Mouse (Mus musculus) ES-Bruce4 (cell line): ENCODE measurements around the gene Zfp414. TPM values are rescaled to one million over a fixed set of nuclear protein-coding genes. Genes with fewer than 3 reads are reported as not detected.

Experiments used
- H3K27ac ChIP-seq: 2 replicates; pipeline ENCODE4 v1.5.1; 2012; ENCODE audit warnings: low read length, inconsistent platforms; ENCODE audit not compliant: insufficient read depth
- H3K27me3 ChIP-seq: 2 replicates; pipeline ENCODE4 v1.6.1; 2012; ENCODE audit warnings: mild to moderate bottlenecking, low read length, inconsistent platforms; ENCODE audit not compliant: control insufficient read depth, poor library complexity, insufficient read depth, severe bottlenecking
- H3K36me3 ChIP-seq: 2 replicates; pipeline ENCODE4 v1.6.1; 2012; ENCODE audit warnings: inconsistent platforms, mild to moderate bottlenecking, low read length, moderate library complexity; ENCODE audit not compliant: control insufficient read depth, poor library complexity, insufficient read depth, severe bottlenecking
- H3K4me1 ChIP-seq: one replicate; pipeline ENCODE4 v1.8.1; 2011; ENCODE audit warnings: low read length; ENCODE audit not compliant: control insufficient read depth, insufficient read depth
- H3K4me3 ChIP-seq: 2 replicates; pipeline ENCODE4 v1.5.1; 2011; ENCODE audit warnings: low read depth, mild to moderate bottlenecking, low read length
- H3K9ac ChIP-seq: 2 replicates; pipeline ENCODE4 v1.6.1; 2012; ENCODE audit warnings: low read depth, mild to moderate bottlenecking, inconsistent platforms; ENCODE audit not compliant: poor library complexity, severe bottlenecking
- H3K9me3 ChIP-seq: replicated peaks from 2 replicates; pipeline ENCODE4 v1.6.1; 2012; ENCODE audit warnings: mild to moderate bottlenecking, low read length, inconsistent platforms; ENCODE audit not compliant: control insufficient read depth, poor library complexity, insufficient read depth, severe bottlenecking
- CTCF ChIP-seq: IDR thresholded peaks from one replicate; pipeline ENCODE4 v1.8.1; 2011; ENCODE audit warnings: low read depth, low read length
- EP300 ChIP-seq: IDR thresholded peaks from 2 replicates; pipeline ENCODE4 v1.6.1; 2011; ENCODE audit warnings: low read depth, low read length; ENCODE audit not compliant: insufficient read depth
- POLR2A ChIP-seq: IDR thresholded peaks from one replicate; pipeline ENCODE4 v1.8.1; 2011; ENCODE audit warnings: low read length; ENCODE audit not compliant: insufficient read depth
- polyA plus RNA-seq: library from polyadenylated mRNA; stranded (reverse); fragments of >200 nt; gene quantifications from 2 replicates; pipeline ENCODE4 v1.2.4, GENCODE M21; 2011; ENCODE audit warnings: low read depth; ENCODE audit not compliant: missing spikeins, insufficient read depth, insufficient read length

The Zfp414 gene
- polyA plus RNA-seq, 1 experiment, result 31.9 TPM

DNA sequence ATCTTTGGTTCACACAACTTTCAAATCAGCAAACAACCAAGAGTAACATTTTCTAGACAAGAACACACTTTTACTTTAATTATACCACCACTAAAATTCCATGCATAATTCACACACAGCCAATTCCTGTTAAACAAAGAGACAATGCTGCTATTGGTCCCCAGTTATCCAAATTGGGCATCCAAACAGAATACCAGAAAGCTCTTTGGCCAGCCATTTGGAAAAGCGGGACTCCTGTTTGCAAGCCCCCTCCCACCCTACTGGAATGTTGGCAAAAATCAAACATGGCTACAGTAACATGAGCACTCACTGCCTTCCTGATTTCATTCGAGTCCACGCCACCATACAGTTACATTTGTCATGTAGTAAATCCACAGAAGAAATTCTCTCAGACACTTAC, 40.8 kb downstream of the Zfp414 start:
- Histone ChIP-seq H3K27me3 (no peaks in the 10 kb centered on the region), H3K4me3 (no peak overlapping the region), H3K27ac (no peak overlapping the region), H3K36me3 (peaks cover 30% of the 10 kb centered on the region), H3K9ac (no peak overlapping the region), H3K9me3 (no peaks in the 10 kb centered on the region), H3K4me1 (no peaks in the 10 kb centered on the region)
- TF ChIP-seq POLR2A, result no peak
- TF ChIP-seq CTCF, result no peak
- no peak for TF ChIP-seq EP300

GRCm38 (mm10) chr17:33673837-33674236, 44.9 kb downstream of the Zfp414 start:
- Histone ChIP-seq H3K36me3 (peaks cover 26% of the 10 kb centered on the region), H3K27ac (no peak overlapping the region), H3K4me1 (no peaks in the 10 kb centered on the region), H3K9me3 (no peaks in the 10 kb centered on the region), H3K4me3 (no peak overlapping the region), H3K27me3 (no peaks in the 10 kb centered on the region), H3K9ac (no peak overlapping the region)
- TF ChIP-seq EP300, result no peak
- no peak for TF ChIP-seq POLR2A
- TF ChIP-seq CTCF, result no peak

DNA sequence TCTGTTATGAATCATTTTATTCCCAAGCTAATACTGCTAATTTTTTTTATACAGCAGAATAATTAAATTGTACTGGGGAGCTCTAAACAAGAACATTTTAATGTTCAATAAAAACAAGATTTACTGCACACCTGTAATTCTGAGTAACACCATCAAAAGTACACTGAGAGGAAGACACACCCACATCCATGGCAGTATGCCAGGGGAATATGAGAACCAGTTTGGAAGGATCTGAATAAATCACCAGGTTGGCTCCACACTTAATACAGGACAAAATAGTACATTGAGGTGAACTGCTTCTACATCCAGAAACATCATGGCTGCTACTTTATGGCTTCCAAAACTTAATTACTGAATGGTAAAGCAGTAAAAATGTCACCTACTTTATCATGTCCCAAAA, 46.6 kb downstream of the Zfp414 start:
- H3K4me1 ChIP-seq, result no peaks in the 10 kb centered on the region
- H3K36me3 ChIP-seq, result peaks cover 27% of the 10 kb centered on the region
- no peak overlapping the region for H3K27ac ChIP-seq
- H3K9ac ChIP-seq, result no peak overlapping the region
- no peak overlapping the region for H3K4me3 ChIP-seq
- no peaks in the 10 kb centered on the region for H3K9me3 ChIP-seq
- no peaks in the 10 kb centered on the region for H3K27me3 ChIP-seq
- TF ChIP-seq POLR2A, result no peak
- TF ChIP-seq EP300, result no peak
- no peak for TF ChIP-seq CTCF

DNA sequence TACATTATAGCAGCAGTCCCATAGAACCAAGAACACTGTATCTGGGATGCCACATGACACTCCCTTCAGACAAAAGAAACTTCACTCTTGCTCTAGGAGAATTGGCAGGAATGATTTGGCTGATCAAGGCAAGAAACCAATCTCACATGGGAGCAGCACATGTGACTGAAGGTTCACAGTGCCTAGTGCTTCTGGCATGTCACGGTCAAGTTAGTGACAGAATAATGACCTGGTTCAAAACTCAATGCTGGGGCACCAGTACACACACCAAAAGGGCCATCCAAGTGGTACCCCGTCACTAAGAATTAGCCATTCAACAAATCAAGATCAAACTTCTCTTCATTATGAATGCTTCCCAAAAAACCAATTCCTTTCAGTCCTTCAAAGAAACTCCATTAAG, 47.2 kb downstream of the Zfp414 start:
- Histone ChIP-seq H3K4me1 (no peaks in the 10 kb centered on the region), H3K9ac (no peak overlapping the region), H3K9me3 (no peaks in the 10 kb centered on the region), H3K27me3 (no peaks in the 10 kb centered on the region), H3K27ac (no peak overlapping the region), H3K4me3 (no peak overlapping the region), H3K36me3 (peaks cover 27% of the 10 kb centered on the region)
- TF ChIP-seq EP300 (no peak), POLR2A (no peak), CTCF (no peak)

GRCm38 (mm10) chr17:33678771-33679170, 49.9 kb downstream of the Zfp414 start:
- Histone ChIP-seq H3K9me3 (no peaks in the 10 kb centered on the region), H3K4me3 (no peak overlapping the region), H3K4me1 (no peaks in the 10 kb centered on the region), H3K27me3 (no peaks in the 10 kb centered on the region), H3K27ac (no peak overlapping the region), H3K9ac (no peak overlapping the region), H3K36me3 (peaks cover 43% of the 10 kb centered on the region)
- TF ChIP-seq EP300, result no peak
- no peak for TF ChIP-seq CTCF
- no peak for TF ChIP-seq POLR2A

Other genes starting within 250 kb of the Zfp414 start
- gene Zfp101, start 234.4 kb upstream of the Zfp414 start, polyA plus RNA-seq, result 14.9 and 19.0 TPM in 2 replicates
- not detected in 2 replicates for gene Actl9, start 196.2 kb upstream of the Zfp414 start, polyA plus RNA-seq
- gene Adamts10, start 104.9 kb upstream of the Zfp414 start, polyA plus RNA-seq, result 12.7 and 15.8 TPM in 2 replicates
- 0.18 TPM in 1 of 2 replicates, not detected in the other for gene Myo1f, start 73.4 kb upstream of the Zfp414 start, polyA plus RNA-seq
- not detected in 2 replicates for gene Pram1, start 9.0 kb downstream of the Zfp414 start, polyA plus RNA-seq
- gene Hnrnpm, start 57.8 kb downstream of the Zfp414 start, polyA plus RNA-seq, result 607 and 610 TPM in 2 replicates
- 17.1 and 19.1 TPM in 2 replicates for gene March2, start 89.6 kb downstream of the Zfp414 start, polyA plus RNA-seq
- gene Rab11b, start 131.4 kb downstream of the Zfp414 start, polyA plus RNA-seq, result 57.9 and 73.6 TPM in 2 replicates
- 3.6 and 3.9 TPM in 2 replicates for gene Angptl4, start 152.7 kb downstream of the Zfp414 start, polyA plus RNA-seq
- 40.0 and 44.7 TPM in 2 replicates for gene Kank3, start 181.4 kb downstream of the Zfp414 start, polyA plus RNA-seq
- 3,700 and 3,844 TPM in 2 replicates for gene Rps28, start 195.5 kb downstream of the Zfp414 start, polyA plus RNA-seq
- 406 and 464 TPM in 2 replicates for gene Ndufa7, start 195.5 kb downstream of the Zfp414 start, polyA plus RNA-seq
- 30.6 and 35.7 TPM in 2 replicates for gene Cd320, start 214.0 kb downstream of the Zfp414 start, polyA plus RNA-seq
- gene Gm7029, start 244.7 kb downstream of the Zfp414 start, polyA plus RNA-seq, result not detected in 2 replicates